Mouse (Mus musculus): ENCODE data around the gene Fgfr2. TPM values are rescaled to one million over a fixed set of nuclear protein-coding genes. Genes with fewer than 3 reads are reported as not detected.

Gene Fgfr2
- polyA plus RNA-seq, 1 experiment from 2014 or later = 39.4 TPM

DNA sequence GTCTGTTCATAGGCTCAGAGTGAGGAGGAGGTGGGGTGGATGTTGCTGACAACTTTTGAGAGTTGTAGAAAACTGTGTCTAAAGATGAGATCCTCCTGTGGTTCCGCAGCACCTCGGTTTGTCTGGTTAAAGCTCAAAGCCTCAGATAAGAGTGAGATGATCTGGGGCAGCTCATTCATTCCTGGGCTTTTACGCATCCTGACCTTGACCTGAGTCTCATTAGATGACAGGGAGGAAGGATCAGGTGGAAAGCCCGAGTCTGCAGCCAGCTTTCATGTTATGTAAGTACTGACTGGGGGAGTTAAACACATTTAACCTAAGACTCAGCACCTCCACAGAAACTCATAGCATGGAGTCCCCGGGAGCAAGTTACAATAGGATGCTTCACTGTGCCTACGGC, 1096.5 kb downstream of the Fgfr2 start:
- 82% methylated on average over 6 of the region's 6 CpGs for WGBS
- no peaks in the 10 kb centered on the region for H3K27me3 ChIP-seq
- no peak for ATAC-seq
- no peak overlapping the region for H3K4me2 ChIP-seq (replicated peaks)
- H3K4me3 ChIP-seq (replicated peaks) = no peak overlapping the region
- 0 out of 2 replicates have a peak, but pooled peaks cover under 1% of the 10 kb centered on the region for H3K4me1 ChIP-seq (replicated peaks)
- H3K27ac ChIP-seq = no peak overlapping the region
- H3K9me3 ChIP-seq = no peaks in the 10 kb centered on the region
- no peaks in the 10 kb centered on the region for H3K36me3 ChIP-seq
- no peak overlapping the region for H3K9ac ChIP-seq (replicated peaks)

DNA sequence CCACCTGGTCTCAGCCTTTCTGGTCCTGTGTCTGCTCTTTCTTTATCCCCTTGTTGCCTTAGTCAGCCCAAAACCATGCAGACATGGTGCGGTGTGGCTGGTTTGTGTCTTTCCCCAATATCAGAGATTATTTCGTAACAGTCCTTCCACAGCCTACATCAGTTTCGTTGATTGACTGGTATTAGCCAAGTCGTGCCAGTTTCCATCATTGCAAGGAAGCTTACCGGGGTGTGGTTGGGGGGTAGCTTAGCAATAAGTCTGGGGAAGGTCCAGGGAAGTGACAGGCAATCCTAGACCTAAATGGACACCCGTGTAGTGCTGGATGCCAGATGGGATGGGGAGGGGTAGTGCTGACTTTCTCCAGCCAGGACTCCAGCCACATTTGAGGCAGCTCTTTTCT, 1097.6 kb downstream of the Fgfr2 start:
- no peak overlapping the region for H3K27ac ChIP-seq
- 70% methylated on average over 6 of the region's 6 CpGs for WGBS

DNA sequence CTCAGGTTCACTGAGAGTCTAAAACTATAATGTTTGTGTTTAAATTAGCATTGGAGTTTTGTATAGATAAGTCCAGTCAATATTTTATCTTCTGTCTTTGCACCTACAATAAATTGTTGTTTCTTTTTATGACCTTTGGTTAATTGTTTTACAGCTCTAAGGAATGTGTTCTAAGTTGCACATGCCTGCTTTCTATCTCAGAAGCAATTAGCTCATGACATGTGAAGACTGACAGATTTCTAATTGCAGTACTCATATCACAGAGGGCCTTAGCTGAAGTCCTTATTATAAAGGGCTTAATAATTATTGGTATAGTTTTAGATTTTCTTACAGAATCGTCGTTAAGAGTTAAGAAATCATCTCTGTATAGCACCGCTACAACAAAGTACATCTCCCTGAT, 1107.2 kb downstream of the Fgfr2 start:
- 74% methylated on average over 3 of the region's 3 CpGs for WGBS
- Histone ChIP-seq H3K4me3 (replicated peaks) (no peak overlapping the region), H3K4me1 (replicated peaks) (peaks cover 18% of the 10 kb centered on the region), H3K9ac (replicated peaks) (no peak overlapping the region), H3K27ac (no peak overlapping the region), H3K36me3 (no peaks in the 10 kb centered on the region), H3K27me3 (no peaks in the 10 kb centered on the region), H3K4me2 (replicated peaks) (no peak overlapping the region), H3K9me3 (no peaks in the 10 kb centered on the region)
- no peak for ATAC-seq

More for the DNA sequence above, 1097.6 kb downstream of the Fgfr2 start:
- Histone ChIP-seq H3K4me2 (replicated peaks) (no peak overlapping the region), H3K27me3 (no peaks in the 10 kb centered on the region), H3K4me3 (replicated peaks) (no peak overlapping the region), H3K36me3 (no peaks in the 10 kb centered on the region), H3K9me3 (no peaks in the 10 kb centered on the region), H3K9ac (replicated peaks) (no peak overlapping the region), H3K4me1 (replicated peaks) (no peaks in the 10 kb centered on the region)
- no peak for ATAC-seq

DNA sequence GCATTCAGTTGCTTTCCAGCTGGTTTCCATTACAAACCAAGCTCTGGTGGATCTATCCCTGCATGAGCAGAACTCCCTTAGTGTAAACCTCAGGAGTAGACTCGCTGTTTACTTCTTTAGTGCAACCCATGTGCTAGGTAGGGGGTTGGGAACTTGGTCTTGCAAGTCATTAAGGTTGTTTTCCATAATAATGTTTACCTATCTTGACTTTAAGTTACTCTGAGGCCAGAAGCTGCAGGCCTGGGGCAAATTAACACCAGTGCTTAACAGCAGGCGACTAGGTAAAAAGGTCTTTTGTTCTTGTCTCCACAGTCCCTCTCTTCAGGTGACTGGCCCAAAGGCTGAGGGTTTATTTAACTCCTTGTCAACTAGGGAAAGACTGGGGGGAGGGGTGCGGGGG, 1108.0 kb downstream of the Fgfr2 start:
- H3K9ac ChIP-seq (replicated peaks) = no peak overlapping the region
- no peaks in the 10 kb centered on the region for H3K36me3 ChIP-seq
- no peak overlapping the region for H3K4me3 ChIP-seq (replicated peaks)
- 0 out of 2 replicates have a peak, but pooled peaks cover 2% of the 10 kb centered on the region for H3K27me3 ChIP-seq
- WGBS = 11% methylated on average over 3 of the region's 3 CpGs
- H3K9me3 ChIP-seq = no peaks in the 10 kb centered on the region
- H3K4me1 ChIP-seq (replicated peaks) = peaks cover 18% of the 10 kb centered on the region
- no peak for ATAC-seq
- H3K27ac ChIP-seq = no peak overlapping the region
- no peak overlapping the region for H3K4me2 ChIP-seq (replicated peaks)

DNA sequence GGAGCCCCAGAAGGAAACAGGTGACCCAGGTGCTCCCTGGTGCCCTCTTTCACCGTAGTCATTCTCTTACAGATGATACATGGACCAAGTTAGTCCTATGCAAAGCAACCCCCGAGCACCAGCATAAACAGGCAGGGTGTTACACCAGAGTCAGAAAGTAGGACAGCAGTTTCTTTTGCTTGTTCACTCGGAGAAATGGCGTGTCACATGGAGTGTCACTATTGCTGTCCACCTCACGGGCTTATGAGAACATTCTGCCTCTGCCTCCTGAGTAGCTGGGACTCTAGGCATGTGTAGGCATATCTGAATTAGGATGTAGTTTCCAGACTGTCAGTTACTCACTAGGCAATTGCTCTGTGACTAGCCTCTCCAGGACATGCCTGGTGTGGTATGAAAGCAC, 1109.2 kb downstream of the Fgfr2 start:
- no peak overlapping the region for H3K27ac ChIP-seq

DNA sequence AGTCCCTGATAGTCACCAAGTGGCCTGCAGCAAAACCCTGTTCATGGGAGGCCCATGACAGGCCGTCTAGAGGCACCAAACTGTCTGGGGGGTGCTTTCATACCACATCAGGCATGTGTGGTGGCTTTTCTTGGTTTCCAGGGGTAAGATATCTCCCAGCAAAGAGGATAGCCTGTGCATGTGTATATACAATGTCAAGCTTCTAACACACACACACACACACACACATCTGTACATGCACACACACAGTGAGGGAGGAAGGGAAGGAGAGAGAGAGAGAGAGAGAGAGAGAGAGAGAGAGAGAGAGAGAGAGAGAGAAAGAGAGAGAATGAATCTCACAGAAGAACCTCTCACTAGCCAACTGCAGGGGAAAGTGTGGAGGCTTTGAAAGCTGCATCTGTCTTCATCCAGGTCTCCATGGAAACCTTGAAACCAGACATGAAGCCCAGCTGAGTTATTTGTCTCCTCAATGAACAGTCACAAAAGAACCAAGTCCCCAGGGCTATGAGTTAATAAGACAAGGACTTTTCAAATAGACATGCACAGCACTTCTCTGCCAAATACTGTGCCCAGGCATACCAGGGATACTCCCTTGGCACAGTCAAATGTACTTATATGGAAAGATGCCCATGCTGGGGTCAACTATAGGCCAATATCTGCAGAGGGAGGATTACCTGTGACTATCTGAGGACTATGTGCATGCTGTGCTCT, 1110.0 kb downstream of the Fgfr2 start:
- Histone ChIP-seq H3K4me3 (replicated peaks) (no peak overlapping the region), H3K27me3 (0 out of 2 replicates have a peak, but pooled peaks cover 2% of the 10 kb centered on the region), H3K9me3 (no peaks in the 10 kb centered on the region), H3K27ac (peak overlapping the region; percentile 35; the same call in 1 of the 2 replicates), H3K9ac (replicated peaks) (no peak overlapping the region), H3K36me3 (no peaks in the 10 kb centered on the region), H3K4me1 (replicated peaks) (peaks cover 18% of the 10 kb centered on the region), H3K4me2 (replicated peaks) (no peak overlapping the region)
- 15% methylated on average over 1 of the region's 1 CpGs for WGBS
- ATAC-seq = peak; percentile 83

More for the DNA sequence above, 1109.2 kb downstream of the Fgfr2 start:
- H3K27me3 ChIP-seq = 0 out of 2 replicates have a peak, but pooled peaks cover 2% of the 10 kb centered on the region
- WGBS = 90% methylated on average over 5 of the region's 5 CpGs
- H3K4me2 ChIP-seq (replicated peaks) = no peak overlapping the region
- no peaks in the 10 kb centered on the region for H3K9me3 ChIP-seq
- H3K9ac ChIP-seq (replicated peaks) = no peak overlapping the region
- 0 out of 2 replicates have a peak, but pooled peaks have one; percentile 20 for ATAC-seq
- H3K4me3 ChIP-seq (replicated peaks) = no peak overlapping the region
- no peaks in the 10 kb centered on the region for H3K36me3 ChIP-seq
- peaks cover 18% of the 10 kb centered on the region for H3K4me1 ChIP-seq (replicated peaks)

DNA sequence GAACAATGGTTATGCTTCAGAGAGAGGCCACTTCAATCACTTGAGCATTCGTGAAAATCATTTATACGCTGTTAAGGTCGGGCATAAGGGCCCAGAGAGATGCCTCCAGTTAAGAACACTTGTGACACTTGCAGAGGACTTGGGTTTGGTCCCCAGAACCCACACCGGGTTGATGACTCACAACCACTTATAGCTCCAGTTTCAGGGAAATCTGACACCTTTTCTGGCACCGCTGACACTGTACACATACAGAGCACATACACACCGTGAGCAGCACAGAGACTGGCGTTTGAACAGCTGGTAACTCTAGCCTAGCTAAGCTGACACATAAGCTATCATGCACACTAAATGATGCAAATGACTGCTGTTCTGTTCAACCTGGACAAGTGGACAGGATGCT, 1114.1 kb downstream of the Fgfr2 start:
- H3K4me1 ChIP-seq (replicated peaks) = peaks cover 16% of the 10 kb centered on the region
- H3K9ac ChIP-seq (replicated peaks) = no peak overlapping the region
- no peak overlapping the region for H3K4me2 ChIP-seq (replicated peaks)
- 87% methylated on average over 7 of the region's 7 CpGs for WGBS
- H3K27ac ChIP-seq = no peak overlapping the region
- 0 out of 2 replicates have a peak, but pooled peaks cover 2% of the 10 kb centered on the region for H3K27me3 ChIP-seq
- H3K9me3 ChIP-seq = no peaks in the 10 kb centered on the region
- no peaks in the 10 kb centered on the region for H3K36me3 ChIP-seq
- ATAC-seq = no peak
- no peak overlapping the region for H3K4me3 ChIP-seq (replicated peaks)

DNA sequence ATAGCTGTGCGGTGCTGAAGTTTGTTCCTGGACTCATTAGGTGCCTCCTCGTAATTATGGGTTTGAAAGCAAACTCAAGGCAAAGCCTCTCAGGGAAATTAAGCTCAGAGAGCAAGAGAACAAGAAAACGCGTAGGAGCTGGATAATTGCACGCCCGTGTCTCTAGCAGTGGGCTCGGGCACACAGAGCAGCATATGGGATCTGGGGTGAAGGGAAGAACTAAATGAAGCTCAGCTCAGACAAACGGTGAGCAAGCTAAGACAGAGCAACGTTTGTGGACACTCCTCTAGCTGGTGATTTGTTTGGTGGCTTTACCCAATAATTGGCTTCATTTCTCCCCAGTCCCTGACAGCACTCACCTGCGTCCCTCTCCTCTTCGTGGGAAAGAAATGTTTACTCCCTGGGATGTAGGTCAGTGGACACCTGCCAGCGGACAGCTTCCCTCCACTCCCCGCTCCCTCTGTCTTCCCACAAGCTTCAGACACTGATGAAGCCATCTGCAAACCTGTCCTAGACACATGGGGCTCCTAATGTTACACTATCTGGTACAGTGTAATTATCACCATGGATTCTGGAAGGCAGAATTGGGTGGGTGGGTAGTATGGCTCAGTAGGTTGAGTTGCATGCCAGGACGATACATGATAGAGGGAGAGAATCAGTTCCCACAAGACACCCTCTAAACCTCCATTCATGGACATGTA, 1117.0 kb downstream of the Fgfr2 start:
- H3K4me1 ChIP-seq (replicated peaks) = no peaks in the 10 kb centered on the region
- H3K27me3 ChIP-seq = 0 out of 2 replicates have a peak, but pooled peaks cover 2% of the 10 kb centered on the region
- H3K36me3 ChIP-seq = no peaks in the 10 kb centered on the region
- H3K9ac ChIP-seq (replicated peaks) = no peak overlapping the region
- H3K27ac ChIP-seq = no peak overlapping the region
- ATAC-seq = no peak
- H3K9me3 ChIP-seq = no peaks in the 10 kb centered on the region
- H3K4me3 ChIP-seq (replicated peaks) = no peak overlapping the region
- 77% methylated on average over 14 of the region's 14 CpGs for WGBS
- H3K4me2 ChIP-seq (replicated peaks) = no peak overlapping the region

DNA sequence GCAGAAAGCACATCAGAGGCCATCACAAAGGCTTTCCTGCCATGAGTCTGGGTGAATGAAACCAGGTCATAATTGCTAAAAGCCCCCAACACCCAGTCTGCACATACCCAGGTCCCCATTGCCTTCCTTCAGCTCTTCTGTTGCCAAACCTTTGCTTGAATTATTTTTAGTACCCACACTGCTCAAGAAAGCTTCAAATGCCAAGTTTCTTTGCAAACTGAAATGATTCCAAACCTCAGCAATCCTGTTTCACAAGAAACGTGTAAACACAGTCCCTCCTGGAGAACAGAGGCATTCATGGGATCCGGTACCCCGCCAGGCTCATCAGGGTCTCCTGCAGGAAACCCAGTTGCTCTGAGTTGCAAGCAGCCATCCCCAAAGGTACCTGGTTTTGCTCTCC, 1130.3 kb downstream of the Fgfr2 start:
- Histone ChIP-seq H3K9me3 (no peaks in the 10 kb centered on the region), H3K9ac (replicated peaks) (no peak overlapping the region), H3K36me3 (no peaks in the 10 kb centered on the region), H3K4me2 (replicated peaks) (no peak overlapping the region), H3K4me1 (replicated peaks) (no peaks in the 10 kb centered on the region), H3K4me3 (replicated peaks) (no peak overlapping the region), H3K27ac (no peak overlapping the region), H3K27me3 (no peaks in the 10 kb centered on the region)
- WGBS = 75% methylated on average over 3 of the region's 3 CpGs
- no peak for ATAC-seq

DNA sequence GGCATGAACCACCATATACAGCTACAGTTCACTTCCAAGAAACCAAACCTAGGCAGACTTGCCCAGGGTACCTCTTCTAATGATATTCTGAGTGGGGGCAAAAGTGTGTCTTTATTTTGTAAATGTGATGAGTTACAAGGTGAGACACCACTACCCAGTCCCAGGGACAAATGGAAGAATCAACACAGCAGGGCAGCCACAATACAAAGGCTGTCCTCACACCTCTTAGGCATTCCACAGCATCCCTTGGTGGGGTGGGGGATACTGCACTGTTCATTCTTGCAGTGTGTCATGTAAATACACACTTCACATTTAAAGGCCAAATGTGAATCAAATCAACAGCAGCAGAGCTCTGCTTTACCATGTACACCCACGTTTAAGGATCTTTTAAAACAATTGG, 1130.9 kb downstream of the Fgfr2 start:
- H3K4me3 ChIP-seq (replicated peaks) = no peak overlapping the region
- H3K4me2 ChIP-seq (replicated peaks) = no peak overlapping the region
- WGBS = 63% methylated on average over 1 of the region's 1 CpGs
- no peaks in the 10 kb centered on the region for H3K36me3 ChIP-seq
- H3K9me3 ChIP-seq = no peaks in the 10 kb centered on the region
- ATAC-seq = no peak
- H3K27ac ChIP-seq = no peak overlapping the region
- no peak overlapping the region for H3K9ac ChIP-seq (replicated peaks)
- H3K4me1 ChIP-seq (replicated peaks) = no peaks in the 10 kb centered on the region
- H3K27me3 ChIP-seq = no peaks in the 10 kb centered on the region

DNA sequence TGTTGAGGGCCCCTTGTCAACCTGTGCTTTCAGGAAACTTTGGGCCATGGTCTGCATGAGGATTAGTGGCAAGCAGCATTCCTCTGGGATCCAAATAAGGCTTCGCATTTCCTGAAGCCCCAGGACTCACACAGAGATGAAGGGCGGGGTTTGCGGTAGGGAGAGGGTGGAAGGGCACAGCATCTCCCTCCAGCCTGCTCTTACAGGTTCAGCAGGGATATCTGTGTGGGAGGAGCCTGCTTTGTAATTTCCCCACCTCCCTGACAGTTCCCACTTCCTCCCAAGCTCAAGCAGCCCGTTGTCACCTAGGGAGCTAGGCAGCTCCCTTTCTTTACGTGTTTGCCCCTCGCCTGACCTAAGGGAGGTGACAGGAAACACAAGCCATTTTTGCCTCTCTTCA, 1134.1 kb downstream of the Fgfr2 start:
- Histone ChIP-seq H3K27ac (no peak overlapping the region), H3K4me2 (replicated peaks) (no peak overlapping the region), H3K36me3 (0 out of 2 replicates have a peak, but pooled peaks cover 4% of the 10 kb centered on the region), H3K9ac (replicated peaks) (no peak overlapping the region), H3K9me3 (no peaks in the 10 kb centered on the region), H3K27me3 (no peaks in the 10 kb centered on the region), H3K4me1 (replicated peaks) (no peaks in the 10 kb centered on the region), H3K4me3 (replicated peaks) (no peak overlapping the region)
- no peak for ATAC-seq
- 41% methylated on average over 6 of the region's 6 CpGs for WGBS

DNA sequence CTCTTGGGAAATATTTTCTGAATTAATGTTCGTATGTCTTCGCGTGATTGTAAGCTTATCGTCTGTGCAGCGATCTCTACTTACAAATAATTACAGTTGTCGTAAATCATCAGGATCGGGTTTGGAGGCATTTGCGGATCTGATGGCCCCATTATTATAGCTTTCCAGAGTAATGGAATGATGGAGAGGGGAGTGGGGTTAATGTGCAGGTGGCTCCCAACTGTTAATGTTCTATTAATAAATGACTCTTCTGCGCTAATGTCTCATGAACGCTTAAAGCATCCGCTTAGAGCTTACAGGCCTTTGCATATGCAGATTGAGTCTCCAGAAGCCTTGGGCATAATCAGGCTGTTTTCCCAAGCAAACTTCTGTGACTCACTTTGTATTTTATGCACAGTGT, 1144.5 kb downstream of the Fgfr2 start:
- peaks cover 7% of the 10 kb centered on the region; the same call in 1 of the 2 replicates for H3K4me1 ChIP-seq (replicated peaks)
- H3K4me3 ChIP-seq (replicated peaks) = no peak overlapping the region
- no peak overlapping the region for H3K4me2 ChIP-seq (replicated peaks)
- H3K27me3 ChIP-seq = no peaks in the 10 kb centered on the region
- H3K27ac ChIP-seq = no peak overlapping the region
- H3K9ac ChIP-seq (replicated peaks) = no peak overlapping the region
- no peaks in the 10 kb centered on the region for H3K36me3 ChIP-seq
- no peak for ATAC-seq
- 72% methylated on average over 11 of the region's 11 CpGs for WGBS
- no peaks in the 10 kb centered on the region for H3K9me3 ChIP-seq

Data from midbrain, embryonic 13.5 days (tissue).